Mouse (Mus musculus) heart, embryonic 10.5 days (tissue): ENCODE measurements around the gene Gpr160. TPM values are rescaled to one million over a fixed set of nuclear protein-coding genes. Genes with fewer than 3 reads are reported as not detected.
A peak's percentile ranks its signal among the peaks of the same experiment; 100 is the strongest.

Experiments
- DNase-seq: peaks from one replicate; pipeline ENCODE4 v3.0.0-alpha.2; 2017; ENCODE audit warnings: low spot score
- H3K27ac ChIP-seq: fragments of 300-500 bp; sonication (generic); 2 replicates; pipeline ENCODE4 v1.5.1; 2016; ENCODE audit warnings: mild to moderate bottlenecking
- H3K27me3 ChIP-seq: fragments of 300-500 bp; sonication (generic); 2 replicates; pipeline ENCODE4 v1.6.1; 2016; ENCODE audit warnings: mild to moderate bottlenecking; ENCODE audit not compliant: poor library complexity, insufficient read depth, severe bottlenecking
- H3K36me3 ChIP-seq: fragments of 300-500 bp; sonication (generic); 2 replicates; pipeline ENCODE4 v1.6.1; 2016; ENCODE audit warnings: mild to moderate bottlenecking, moderate library complexity
- H3K4me1 ChIP-seq: fragments of 300-500 bp; sonication (generic); 2 replicates; pipeline ENCODE4 v1.6.1; 2016; ENCODE audit warnings: mild to moderate bottlenecking
- H3K4me3 ChIP-seq: fragments of 300-500 bp; sonication (generic); 2 replicates; pipeline ENCODE4 v1.5.1; 2016; ENCODE audit warnings: mild to moderate bottlenecking, moderate library complexity
- H3K9me3 ChIP-seq: fragments of 300-500 bp; sonication (generic); 2 replicates; pipeline ENCODE4 v1.6.1; 2016; ENCODE audit warnings: mild to moderate bottlenecking, moderate library complexity
- WGBS: fragments of 180-500 bp; shearing (Covaris S2); methylation state at CpG from one replicate; pipeline ENCODE4 v1.1.7; 2016; 5-methylcytosine and 5-hydroxymethylcytosine counted together
- polyA plus RNA-seq: library from polyadenylated mRNA; unstranded; fragments of >200 nt; fragmentation: Nextera tagmentation; extraction: Ambion mirVana; gene quantifications from 2 replicates; pipeline ENCODE4 v1.2.1, GENCODE M21; 2016

The Gpr160 gene
- polyA plus RNA-seq, 1 experiment from 2014 or later, result 0.51 TPM

DNA sequence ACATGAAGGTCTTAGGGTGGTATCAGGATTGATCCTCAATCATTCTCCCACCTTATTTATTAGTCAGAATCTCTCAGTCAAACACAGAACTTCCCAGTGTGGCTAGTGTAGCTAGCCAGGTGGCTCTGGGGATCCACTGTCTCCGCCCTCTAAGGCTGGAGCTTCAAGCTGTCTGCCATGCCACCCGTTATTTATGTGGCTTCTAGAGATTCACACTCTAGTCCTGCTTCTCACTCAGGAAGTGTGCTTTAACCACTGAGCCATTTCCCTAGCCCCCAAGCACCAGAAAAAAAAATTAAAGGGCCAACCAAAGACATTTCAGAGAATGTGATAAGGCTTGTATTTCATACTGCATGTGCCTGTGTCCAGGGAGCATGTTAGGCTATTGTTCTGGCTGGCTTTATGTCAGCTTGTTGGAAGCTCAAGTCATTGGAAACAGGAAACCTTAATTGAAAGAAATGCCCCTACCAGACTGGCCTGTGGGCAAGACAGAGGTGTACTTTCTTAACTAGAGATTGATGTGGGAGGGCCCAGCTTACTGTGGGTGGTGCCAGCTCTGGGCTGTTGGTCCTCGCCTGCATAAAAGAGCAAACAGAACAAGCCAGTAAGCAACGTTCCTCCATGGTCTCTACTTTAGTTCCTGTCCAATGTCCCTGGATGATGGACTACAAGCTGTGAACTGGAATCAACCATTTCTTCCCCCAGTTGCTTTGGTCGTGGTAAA lies 8.1 kb downstream of the Gpr160 start:
- Histone ChIP-seq H3K27ac (no peak overlapping the region), H3K4me3 (no peak overlapping the region), H3K4me1 (0 out of 2 replicates have a peak, but pooled peaks cover 5% of the 10 kb centered on the region), H3K27me3 (no peaks in the 10 kb centered on the region), H3K36me3 (no peaks in the 10 kb centered on the region), H3K9me3 (no peaks in the 10 kb centered on the region)
- 68% methylated on average over 5 of the region's 5 CpGs for WGBS
- no peak for DNase-seq

DNA sequence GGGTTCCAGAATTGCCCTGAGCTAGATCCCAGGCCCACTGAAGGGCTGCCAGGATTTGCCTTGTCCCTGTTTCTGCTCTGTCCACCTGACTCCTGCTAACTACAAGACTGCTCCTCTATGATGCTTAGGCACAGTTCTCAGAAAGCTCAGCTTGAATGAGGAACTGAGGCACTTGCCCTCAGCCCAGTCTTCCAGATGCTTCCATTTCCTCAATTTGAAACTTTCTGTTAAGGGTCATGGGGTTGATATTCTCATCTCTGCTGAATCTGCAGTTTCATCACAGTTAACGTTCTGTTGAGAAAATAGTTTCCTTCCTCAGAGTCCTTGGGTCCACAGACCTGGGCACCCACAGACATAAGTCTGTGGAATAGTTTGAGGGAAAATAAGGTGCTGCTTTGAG lies 8.9 kb downstream of the Gpr160 start:
- DNase-seq, result no peak

DNA sequence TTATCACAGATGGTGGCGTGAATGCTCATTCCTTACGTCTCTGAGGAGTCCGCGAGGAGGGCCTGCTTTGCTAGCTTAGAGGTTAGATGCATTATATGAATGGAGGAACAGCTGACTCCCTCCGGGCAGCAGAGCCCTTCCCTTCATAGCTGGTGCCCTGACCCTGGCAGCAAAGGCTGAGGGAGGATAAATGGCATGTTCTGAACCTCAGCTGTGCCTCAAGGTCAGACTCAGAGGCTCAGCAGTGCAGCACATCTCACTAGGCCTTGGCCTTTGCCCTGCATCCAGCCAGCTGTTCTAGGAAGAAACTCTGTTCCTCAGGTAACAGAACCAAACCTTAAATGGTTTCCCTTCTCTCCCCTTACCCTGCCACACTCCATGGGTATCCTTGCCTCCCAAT lies 12.4 kb downstream of the Gpr160 start:
- no peaks in the 10 kb centered on the region for H3K27me3 ChIP-seq
- H3K9me3 ChIP-seq, result no peaks in the 10 kb centered on the region
- 77% methylated on average over 5 of the region's 5 CpGs for WGBS
- H3K4me3 ChIP-seq, result no peak overlapping the region
- H3K4me1 ChIP-seq, result 0 out of 2 replicates have a peak, but pooled peaks cover 10% of the 10 kb centered on the region
- no peak overlapping the region for H3K27ac ChIP-seq
- no peak for DNase-seq
- no peaks in the 10 kb centered on the region for H3K36me3 ChIP-seq

More for the DNA sequence above, 8.9 kb downstream of the Gpr160 start:
- H3K36me3 ChIP-seq, result no peaks in the 10 kb centered on the region
- H3K4me1 ChIP-seq, result 0 out of 2 replicates have a peak, but pooled peaks cover 5% of the 10 kb centered on the region
- 71% methylated on average over 1 of the region's 1 CpGs for WGBS
- no peaks in the 10 kb centered on the region for H3K9me3 ChIP-seq
- H3K27me3 ChIP-seq, result no peaks in the 10 kb centered on the region
- no peak overlapping the region for H3K27ac ChIP-seq
- no peak overlapping the region for H3K4me3 ChIP-seq

DNA sequence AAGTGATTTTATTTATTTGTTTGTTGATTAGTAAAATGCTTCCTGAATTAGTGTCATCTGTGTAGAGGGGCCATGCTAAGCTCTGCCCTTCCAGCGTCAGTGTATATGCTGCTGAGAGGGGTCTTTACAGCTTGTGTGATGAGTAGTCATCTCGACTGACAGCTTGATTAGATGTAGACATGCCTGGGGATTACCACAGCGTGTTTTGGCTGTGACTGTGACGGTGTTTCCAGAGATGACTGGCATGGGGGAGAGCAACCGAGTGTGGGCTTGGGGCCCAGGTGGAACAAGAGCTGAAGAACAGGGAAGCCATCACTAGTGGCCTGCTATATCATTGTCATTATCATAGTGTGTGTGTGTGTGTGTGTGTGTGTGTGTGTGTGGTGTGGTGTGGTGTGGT lies 12.9 kb downstream of the Gpr160 start:
- H3K9me3 ChIP-seq, result no peaks in the 10 kb centered on the region
- 0 out of 2 replicates have a peak, but pooled peaks cover 10% of the 10 kb centered on the region for H3K4me1 ChIP-seq
- no peak overlapping the region for H3K4me3 ChIP-seq
- no peaks in the 10 kb centered on the region for H3K27me3 ChIP-seq
- H3K27ac ChIP-seq, result no peak overlapping the region
- WGBS, result 61% methylated on average over 5 of the region's 5 CpGs
- no peak for DNase-seq
- no peaks in the 10 kb centered on the region for H3K36me3 ChIP-seq

DNA sequence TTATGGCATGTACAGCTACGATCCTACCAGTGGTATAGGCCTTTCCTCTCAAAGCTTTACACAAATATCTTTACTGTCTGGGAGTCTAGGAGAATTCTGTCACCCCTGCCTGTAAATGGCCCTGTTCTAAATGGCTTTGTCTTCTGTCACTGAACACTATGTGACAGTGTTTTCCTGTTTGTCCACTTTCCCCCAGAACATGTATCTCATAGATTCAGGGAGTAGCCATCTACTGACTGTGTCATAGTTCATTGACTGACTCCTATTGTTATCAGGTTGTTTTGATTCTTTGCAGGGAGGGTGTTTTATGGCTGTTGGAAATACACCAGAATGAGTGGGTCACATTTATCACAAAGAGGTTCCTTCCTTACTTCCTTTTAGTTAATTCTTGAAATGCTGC lies 14.2 kb downstream of the Gpr160 start:
- no peaks in the 10 kb centered on the region for H3K27me3 ChIP-seq
- H3K9me3 ChIP-seq, result no peaks in the 10 kb centered on the region
- H3K27ac ChIP-seq, result no peak overlapping the region
- H3K36me3 ChIP-seq, result no peaks in the 10 kb centered on the region
- DNase-seq, result peak; percentile 27
- 76% methylated on average over 1 of the region's 1 CpGs for WGBS
- no peak overlapping the region for H3K4me3 ChIP-seq
- H3K4me1 ChIP-seq, result 0 out of 2 replicates have a peak, but pooled peaks cover 10% of the 10 kb centered on the region

DNA sequence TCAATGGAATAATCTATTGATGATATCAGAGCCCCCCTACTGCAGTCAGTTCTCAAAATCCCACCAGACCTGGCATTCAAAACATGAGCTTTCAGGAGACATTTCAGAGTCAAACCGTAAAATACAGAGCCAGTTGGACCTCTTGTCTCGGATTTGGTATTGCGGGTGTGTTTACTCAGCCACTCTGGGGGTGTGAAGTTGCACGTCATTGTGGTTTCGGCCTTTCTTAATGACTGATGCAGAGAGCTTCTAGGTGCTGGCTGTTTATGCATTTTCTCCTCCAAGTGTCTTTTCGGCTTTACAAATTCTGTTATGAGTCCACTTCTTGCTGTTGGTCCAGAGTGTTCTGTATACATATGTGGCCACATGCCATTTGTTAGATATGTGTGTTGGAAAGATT lies 21.0 kb downstream of the Gpr160 start:
- DNase-seq, result peak; percentile 45
- no peaks in the 10 kb centered on the region for H3K9me3 ChIP-seq
- no peak overlapping the region for H3K27ac ChIP-seq
- no peaks in the 10 kb centered on the region for H3K36me3 ChIP-seq
- 84% methylated on average over 6 of the region's 6 CpGs for WGBS
- no peaks in the 10 kb centered on the region for H3K4me1 ChIP-seq
- H3K27me3 ChIP-seq, result no peaks in the 10 kb centered on the region
- no peak overlapping the region for H3K4me3 ChIP-seq

DNA sequence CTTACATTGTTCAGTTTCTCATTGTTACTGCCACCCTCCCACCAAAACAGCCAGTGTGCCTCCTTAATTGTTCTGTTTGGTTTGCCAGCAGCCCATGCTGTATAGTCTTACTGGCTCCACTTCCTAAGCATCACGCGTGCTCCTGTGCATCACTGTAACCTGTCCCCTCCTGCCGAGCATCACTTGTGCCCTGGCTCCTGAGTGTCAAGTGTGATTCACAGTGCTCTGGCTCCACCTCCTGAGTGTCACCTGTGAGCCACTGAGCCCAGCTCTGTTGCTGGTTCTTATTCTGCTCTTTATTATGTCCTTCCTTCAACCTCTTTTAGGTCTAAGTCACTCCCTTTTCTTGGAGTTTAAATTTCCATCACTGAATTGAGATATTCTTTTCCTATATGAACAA lies 31.7 kb downstream of the Gpr160 start:
- DNase-seq, result no peak
- H3K36me3 ChIP-seq, result no peaks in the 10 kb centered on the region
- no peak overlapping the region for H3K27ac ChIP-seq
- no peak overlapping the region for H3K4me3 ChIP-seq
- 0 out of 2 replicates have a peak, but pooled peaks cover 2% of the 10 kb centered on the region for H3K9me3 ChIP-seq
- H3K27me3 ChIP-seq, result no peaks in the 10 kb centered on the region
- no peaks in the 10 kb centered on the region for H3K4me1 ChIP-seq
- WGBS, result 90% methylated on average over 3 of the region's 3 CpGs

DNA sequence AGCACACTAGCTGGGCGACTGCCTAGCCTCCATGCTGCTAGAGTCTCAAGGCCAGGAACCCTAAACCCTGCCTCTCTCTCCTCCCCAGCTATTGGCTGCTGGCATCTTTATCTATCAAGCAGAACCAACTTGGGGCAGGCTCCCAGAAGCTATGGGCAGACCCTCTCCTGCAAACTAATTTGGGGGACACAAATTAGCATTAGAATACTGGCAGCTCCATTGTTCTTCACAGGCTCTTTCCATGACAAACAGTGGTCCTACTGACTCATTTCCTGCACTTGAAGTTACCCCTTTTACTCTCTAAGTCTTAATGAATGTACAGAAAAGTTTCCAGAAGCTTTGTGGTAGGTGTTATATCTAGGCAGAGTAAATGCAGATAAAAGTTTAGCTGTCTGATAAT lies 33.3 kb downstream of the Gpr160 start:
- WGBS, result 24% methylated on average over 1 of the region's 1 CpGs
- Histone ChIP-seq H3K4me3 (no peak overlapping the region), H3K4me1 (no peaks in the 10 kb centered on the region), H3K27ac (no peak overlapping the region), H3K36me3 (0 out of 2 replicates have a peak, but pooled peaks cover under 1% of the 10 kb centered on the region), H3K9me3 (no peaks in the 10 kb centered on the region), H3K27me3 (no peaks in the 10 kb centered on the region)
- DNase-seq, result no peak

DNA sequence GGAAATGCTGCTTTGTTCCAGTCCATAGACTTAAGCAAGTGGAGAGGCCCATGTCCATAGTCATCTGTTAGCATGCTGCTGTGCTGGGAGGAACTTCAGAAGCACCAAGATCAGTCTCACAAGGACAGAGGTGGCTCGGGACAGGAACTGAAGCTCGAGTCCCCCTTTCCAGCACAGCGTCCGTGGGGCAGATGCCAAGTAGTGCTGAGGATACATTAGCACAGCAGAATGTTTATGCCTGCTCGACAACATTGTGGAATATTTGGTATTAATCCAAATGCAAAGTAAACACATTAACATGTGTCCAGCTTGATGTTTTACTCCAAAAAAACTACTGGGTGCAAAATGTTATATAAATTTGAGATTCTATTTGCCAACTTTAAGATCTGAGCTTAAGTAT lies 41.0 kb downstream of the Gpr160 start:
- WGBS, result 86% methylated on average over 5 of the region's 5 CpGs
- H3K27ac ChIP-seq, result no peak overlapping the region
- H3K36me3 ChIP-seq, result peaks cover 37% of the 10 kb centered on the region
- no peak for DNase-seq
- no peak overlapping the region for H3K4me3 ChIP-seq
- H3K4me1 ChIP-seq, result no peaks in the 10 kb centered on the region
- H3K27me3 ChIP-seq, result no peaks in the 10 kb centered on the region
- no peaks in the 10 kb centered on the region for H3K9me3 ChIP-seq

DNA sequence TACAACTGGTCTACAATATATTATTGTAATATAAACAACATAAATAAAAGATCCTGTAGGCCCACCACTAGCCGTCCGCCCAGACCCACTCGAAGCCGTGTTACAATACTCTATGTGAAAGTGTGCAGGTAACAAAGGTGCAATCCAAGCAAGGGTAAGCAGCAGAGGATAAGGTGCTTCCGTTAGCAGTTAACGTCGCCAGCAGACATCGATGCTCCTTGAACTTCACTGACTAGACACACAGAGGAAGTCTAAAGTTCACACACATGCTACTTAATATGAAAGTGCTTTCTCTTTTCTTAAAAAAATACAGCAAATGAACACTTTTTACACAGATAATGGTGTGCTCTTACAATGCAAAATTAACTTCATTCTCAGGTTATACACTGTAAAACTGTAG lies 43.7 kb downstream of the Gpr160 start:
- no peaks in the 10 kb centered on the region for H3K27me3 ChIP-seq
- H3K27ac ChIP-seq, result no peak overlapping the region
- no peaks in the 10 kb centered on the region for H3K9me3 ChIP-seq
- DNase-seq, result no peak
- no peak overlapping the region for H3K4me3 ChIP-seq
- H3K4me1 ChIP-seq, result no peaks in the 10 kb centered on the region
- H3K36me3 ChIP-seq, result peaks cover 37% of the 10 kb centered on the region
- 95% methylated on average over 8 of the region's 8 CpGs for WGBS

DNA sequence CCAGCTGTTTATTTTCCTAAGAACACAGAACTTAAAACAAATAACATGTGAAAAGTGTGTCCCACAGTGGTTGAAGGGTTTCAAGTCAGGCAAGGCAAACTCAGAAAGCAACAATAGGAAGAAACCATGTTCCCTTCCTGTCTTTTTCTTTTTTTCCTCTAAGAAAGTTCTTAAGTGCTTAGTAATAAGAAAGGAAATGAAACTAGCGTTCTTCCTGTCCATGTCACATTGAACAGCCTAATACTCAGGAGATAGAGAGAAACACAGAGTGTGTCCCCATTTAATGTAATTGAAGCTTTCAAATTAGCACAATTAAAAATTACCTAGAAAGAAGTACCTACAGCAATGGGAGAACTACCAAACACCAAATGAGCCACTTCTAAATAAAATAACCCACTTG lies 48.9 kb downstream of the Gpr160 start:
- no peak overlapping the region for H3K27ac ChIP-seq
- peaks cover 37% of the 10 kb centered on the region for H3K36me3 ChIP-seq
- no peak overlapping the region for H3K4me3 ChIP-seq
- no peaks in the 10 kb centered on the region for H3K27me3 ChIP-seq
- no peak for DNase-seq
- no peaks in the 10 kb centered on the region; the same call in 1 of the 2 replicates for H3K4me1 ChIP-seq
- WGBS, result 83% methylated on average over 1 of the region's 1 CpGs
- no peaks in the 10 kb centered on the region for H3K9me3 ChIP-seq

DNA sequence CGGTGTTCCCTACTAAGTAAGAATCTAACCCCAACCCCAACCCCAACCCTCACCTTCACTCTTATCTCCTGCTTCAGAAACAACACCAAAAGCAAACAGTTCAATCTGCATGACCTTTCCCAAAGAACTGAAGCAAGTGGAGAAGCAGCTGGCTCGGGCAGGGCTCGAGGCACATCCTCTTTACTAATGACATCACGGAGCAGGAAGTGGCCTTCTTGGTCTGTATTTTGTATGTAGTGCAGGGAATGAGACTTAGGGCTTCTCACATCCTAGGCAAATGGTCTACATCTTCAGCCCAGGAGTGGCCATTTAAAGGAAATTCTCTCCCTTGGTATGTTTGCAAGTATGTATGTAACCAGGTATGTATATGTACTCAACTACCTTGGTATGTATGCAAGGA lies 61.4 kb downstream of the Gpr160 start:
- H3K27me3 ChIP-seq, result no peaks in the 10 kb centered on the region
- no peak overlapping the region for H3K27ac ChIP-seq
- H3K9me3 ChIP-seq, result no peaks in the 10 kb centered on the region
- DNase-seq, result no peak
- H3K36me3 ChIP-seq, result peaks cover 65% of the 10 kb centered on the region
- no peaks in the 10 kb centered on the region for H3K4me1 ChIP-seq
- 70% methylated on average over 4 of the region's 4 CpGs for WGBS
- H3K4me3 ChIP-seq, result no peak overlapping the region

DNA sequence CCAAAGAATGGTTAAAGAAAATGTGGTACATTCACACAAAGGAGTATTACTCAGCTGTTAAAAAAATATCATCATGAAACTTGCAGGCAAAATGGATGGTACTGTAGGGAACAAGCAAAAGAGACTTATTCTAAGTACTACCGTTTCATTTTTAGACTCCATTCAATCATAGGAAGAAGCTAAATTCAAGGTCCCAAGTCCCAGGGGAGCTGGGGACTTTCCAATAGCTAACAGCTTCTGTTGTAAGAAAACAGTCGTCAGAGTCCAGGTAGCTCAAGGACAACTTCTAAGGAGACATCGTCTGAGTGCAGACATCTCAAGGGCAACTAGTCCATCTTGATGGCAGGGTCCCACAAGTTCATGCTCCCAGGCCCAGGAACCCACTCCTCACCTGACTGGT lies 71.9 kb downstream of the Gpr160 start:
- Histone ChIP-seq H3K27ac (no peak overlapping the region), H3K9me3 (no peaks in the 10 kb centered on the region), H3K4me1 (no peaks in the 10 kb centered on the region), H3K4me3 (no peak overlapping the region), H3K27me3 (no peaks in the 10 kb centered on the region), H3K36me3 (peaks cover 40% of the 10 kb centered on the region)
- 91% methylated on average over 3 of the region's 3 CpGs for WGBS
- no peak for DNase-seq

DNA sequence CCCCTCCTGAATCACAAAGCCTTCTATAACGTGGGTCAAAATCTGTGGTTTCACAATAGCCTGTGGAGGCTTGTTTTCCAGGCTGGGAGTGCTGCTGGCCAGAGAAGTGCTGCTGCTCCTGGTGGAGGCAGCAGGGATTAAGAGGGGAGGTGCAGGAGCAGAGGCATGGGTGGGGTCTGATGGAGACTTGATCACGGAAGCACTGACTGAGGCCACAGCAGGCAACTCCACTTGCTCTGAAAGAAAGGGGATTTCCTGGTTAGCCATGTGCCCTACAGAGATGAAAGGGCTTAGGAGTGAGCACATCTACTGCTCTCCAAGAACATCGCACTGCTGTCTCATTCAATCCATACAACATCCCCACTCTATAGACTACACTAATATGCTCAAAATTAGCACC lies 74.1 kb downstream of the Gpr160 start:
- peak; percentile 77 for DNase-seq
- H3K9me3 ChIP-seq, result no peaks in the 10 kb centered on the region
- no peak overlapping the region for H3K27ac ChIP-seq
- H3K27me3 ChIP-seq, result no peaks in the 10 kb centered on the region
- no peak overlapping the region for H3K4me3 ChIP-seq
- WGBS, result 51% methylated on average over 3 of the region's 3 CpGs
- no peaks in the 10 kb centered on the region for H3K4me1 ChIP-seq
- peaks cover 39% of the 10 kb centered on the region for H3K36me3 ChIP-seq
